Mouse (Mus musculus): Measurements from ENCODE around the gene Ccdc181.

GRCm38 (mm10) chr1:164320731-164321130 is 45.3 kb downstream of the Ccdc181 start:
- no peak for TF ChIP-seq CTCF (conservative IDR thresholded peaks at IDR 0.05; ENCODE audit: low read length)
- TF ChIP-seq NANOG (IDR thresholded peaks at IDR 0.05; ENCODE audit: borderline replicate concordance, low read length) = no peak
